Mouse (Mus musculus) heart, adult 2 months (tissue): ENCODE data around the gene Dolk.
A peak's percentile ranks its signal among the peaks of the same experiment; 100 is the strongest.

ENCODE experiments used
- CTCF ChIP-seq: fragments of 200-600 bp; IDR thresholded peaks from 2 replicates; pipeline ENCODE4 v1.8.1; 2022; ENCODE audit warnings: antibody characterized with exemption, mild to moderate bottlenecking, moderate library complexity
- EP300 ChIP-seq: fragments of 200-500 bp; IDR thresholded peaks from 2 replicates; pipeline ENCODE4 v1.6.1; 2011; ENCODE audit warnings: low read depth, low read length, control low read depth; ENCODE audit not compliant: insufficient read depth

GRCm38 (mm10) chr2:30266392-30266941, 19.7 kb downstream of the Dolk start:
- 0 out of 2 replicates have a peak, but pooled peaks have one; percentile 69 for TF ChIP-seq EP300
- TF ChIP-seq CTCF = no peak
